Mouse (Mus musculus) CD4-positive, CD25-positive, alpha-beta regulatory T cell, adult 4 months (primary cell): ENCODE measurements at regions not wholly inside any gene's neighbourhood (a gene's known extent, or its start where the extent isn't known, plus 50 kb on each side); places are given as distances from the start of the nearest gene placed in this dataset.

Experiments used
- ATAC-seq: one replicate; pipeline ENCODE4 v1.8.0; 2017

- ATAC-seq = no peak
Observed at GRCm38 (mm10) chr9:120628794-120629560, 57.7 kb downstream of the Rpl14 start.

- ATAC-seq = no peak
Observed at GRCm38 (mm10) chr9:120629609-120630008, 58.4 kb downstream of the Rpl14 start.

GRCm38 (mm10) chr9:120632821-120633220, 61.6 kb downstream of the Rpl14 start:
- no peak for ATAC-seq

- ATAC-seq = no peak
Observed at GRCm38 (mm10) chr9:120642656-120643055, 71.4 kb downstream of the Rpl14 start.

- no peak for ATAC-seq
Observed at GRCm38 (mm10) chr9:120643371-120643770, 72.1 kb downstream of the Rpl14 start.

- ATAC-seq = no peak
Observed at GRCm38 (mm10) chr9:120645776-120646175, 74.5 kb downstream of the Rpl14 start.

GRCm38 (mm10) chr9:120646806-120647667, 75.8 kb downstream of the Rpl14 start:
- ATAC-seq = no peak

GRCm38 (mm10) chr9:120647668-120647955, 76.4 kb downstream of the Rpl14 start:
- ATAC-seq = no peak

GRCm38 (mm10) chr9:120652733-120653132, 81.5 kb downstream of the Rpl14 start:
- ATAC-seq = no peak

GRCm38 (mm10) chr9:120653170-120653569, 81.9 kb downstream of the Rpl14 start:
- no peak for ATAC-seq

- no peak for ATAC-seq
Observed at GRCm38 (mm10) chr9:120654736-120655135, 83.5 kb downstream of the Rpl14 start.

- ATAC-seq = no peak
Observed at GRCm38 (mm10) chr9:120656976-120657375, 85.7 kb downstream of the Rpl14 start.

- no peak for ATAC-seq
Observed at GRCm38 (mm10) chr9:120657786-120658185, 86.5 kb downstream of the Rpl14 start.

- ATAC-seq = no peak
Observed at GRCm38 (mm10) chr9:120658576-120658975, 87.3 kb downstream of the Rpl14 start.

- ATAC-seq = no peak
Observed at GRCm38 (mm10) chr9:120661226-120661625, 90.0 kb downstream of the Rpl14 start.

- ATAC-seq = no peak
Observed at GRCm38 (mm10) chr9:120661641-120662227, 90.5 kb downstream of the Rpl14 start.

GRCm38 (mm10) chr9:120663181-120663580, 91.9 kb downstream of the Rpl14 start:
- no peak for ATAC-seq

GRCm38 (mm10) chr9:120664086-120664485, 92.8 kb downstream of the Rpl14 start:
- no peak for ATAC-seq

GRCm38 (mm10) chr9:120672452-120672851, 101.2 kb downstream of the Rpl14 start:
- no peak for ATAC-seq

GRCm38 (mm10) chr9:120674855-120675254, 103.6 kb downstream of the Rpl14 start:
- no peak for ATAC-seq

- no peak for ATAC-seq
Observed at GRCm38 (mm10) chr9:120675371-120676150, 104.3 kb downstream of the Rpl14 start.

GRCm38 (mm10) chr9:120676301-120676700, 105.1 kb downstream of the Rpl14 start:
- ATAC-seq = no peak

GRCm38 (mm10) chr9:120676771-120677170, 105.5 kb downstream of the Rpl14 start:
- no peak for ATAC-seq
